Mouse (Mus musculus) layer of hippocampus, postnatal 36 days (tissue): ENCODE measurements around the gene Uhrf1. TPM values are rescaled to one million over a fixed set of nuclear protein-coding genes. Genes with fewer than 3 reads are reported as not detected.

ENCODE experiments used
- DNase-seq, 2 experiments: peaks; one replicate each; pipeline ENCODE4 v3.0.0; 2022
- total RNA-seq, 2 experiments: library from RNA; stranded (reverse); gene quantifications; 2 replicates each; pipeline ENCODE4 v1.2.3; 2021

The Uhrf1 gene
- total RNA-seq, 2 experiments from 2014 or later, result 1.2 to 1.3 TPM

DNA sequence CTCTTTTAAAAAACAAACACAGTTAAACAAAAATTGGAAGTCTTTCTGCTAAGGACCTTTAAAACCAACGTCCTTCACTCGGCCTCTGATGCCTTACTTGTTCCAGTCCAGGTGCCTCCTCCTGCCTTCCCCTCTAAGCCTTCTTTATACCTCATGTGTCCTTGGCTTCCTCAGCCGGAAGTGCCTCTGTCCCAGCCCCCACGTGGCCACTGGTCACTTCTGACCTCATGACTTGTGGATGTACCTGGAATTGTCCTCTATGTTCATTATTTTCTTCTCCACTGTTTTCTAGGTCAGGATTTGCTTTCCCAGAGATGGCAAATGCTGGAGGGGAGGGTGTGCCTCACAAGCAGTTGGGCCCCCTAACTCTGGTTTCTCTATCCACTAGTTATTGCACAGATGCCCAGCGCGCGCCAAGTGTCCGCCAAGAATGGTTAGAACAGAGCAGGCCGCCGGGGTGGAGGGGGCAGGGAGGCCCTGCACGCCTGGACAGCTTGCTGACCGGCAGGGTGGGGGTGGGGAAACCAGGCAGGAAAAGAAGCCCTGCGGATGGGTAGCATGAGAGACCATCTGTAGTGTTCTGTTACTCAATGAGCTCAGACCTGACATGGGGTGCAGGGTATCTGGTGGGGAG, 641 bp upstream of the Uhrf1 start:
- no peak for DNase-seq

DNA sequence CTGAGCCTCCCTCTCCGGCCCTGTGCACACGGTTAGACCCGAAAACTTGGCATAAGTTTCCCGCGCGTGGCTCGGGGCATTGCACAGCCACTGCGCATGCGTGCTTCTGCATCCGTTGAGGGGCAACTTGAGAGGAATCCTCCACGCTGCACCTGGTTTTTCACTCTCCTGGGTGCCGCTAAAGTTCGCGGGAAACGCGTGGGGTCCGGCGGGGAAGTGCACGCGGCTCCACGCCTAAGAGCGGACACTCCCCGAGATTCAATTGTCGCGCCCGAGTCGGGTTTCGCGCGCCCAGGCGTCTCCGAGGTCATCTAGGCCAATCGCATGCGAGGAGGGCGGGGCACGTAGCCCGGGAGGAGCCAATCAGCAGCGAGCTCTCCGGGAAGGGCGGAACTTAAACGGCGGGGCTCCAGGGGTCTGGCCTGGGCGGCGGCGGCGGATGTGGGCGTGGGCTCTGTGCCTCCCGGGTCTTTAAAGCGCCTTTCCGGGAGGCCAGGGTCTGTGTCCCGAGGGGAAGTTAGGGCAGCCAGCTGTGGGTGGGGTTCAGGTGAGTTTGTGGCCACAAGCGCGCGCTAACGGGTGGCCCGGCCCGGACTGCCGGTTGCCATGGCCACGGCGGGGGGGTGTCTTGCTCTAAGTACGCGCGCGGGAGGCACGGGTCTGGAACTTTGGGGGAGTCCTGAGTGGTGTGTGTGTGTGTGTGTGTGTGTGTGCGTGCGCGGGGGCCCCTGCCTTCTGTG, 896 bp downstream of the Uhrf1 start:
- DNase-seq, result peak; percentile 88

GRCm38 (mm10) chr17:56304718-56305117, 1.6 kb downstream of the Uhrf1 start:
- no peak for DNase-seq

- no peak for DNase-seq
Measured at GRCm38 (mm10) chr17:56305156-56305555, 2.0 kb downstream of the Uhrf1 start.

GRCm38 (mm10) chr17:56305826-56306225, 2.7 kb downstream of the Uhrf1 start:
- no peak for DNase-seq

DNA sequence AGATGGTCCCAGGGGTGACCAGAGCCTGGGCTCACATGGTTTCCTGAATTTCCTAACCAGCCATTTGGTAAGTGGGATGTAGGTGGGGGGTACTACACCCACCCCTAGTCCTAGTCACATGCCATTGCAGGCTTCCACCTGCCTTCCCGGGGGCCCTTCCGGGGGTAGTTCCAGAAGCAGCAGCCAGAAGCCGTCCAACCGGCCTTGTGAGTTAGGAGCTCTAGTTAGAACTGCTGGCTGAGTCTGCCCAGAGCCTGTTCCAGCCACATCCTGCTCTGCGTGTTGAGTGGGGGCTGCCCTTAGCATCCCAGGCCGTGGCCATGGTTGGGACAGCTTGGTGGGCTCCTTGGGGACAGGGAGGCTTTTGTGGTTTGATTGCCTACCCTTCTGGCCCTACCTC, 5.0 kb downstream of the Uhrf1 start:
- no peak for DNase-seq

DNA sequence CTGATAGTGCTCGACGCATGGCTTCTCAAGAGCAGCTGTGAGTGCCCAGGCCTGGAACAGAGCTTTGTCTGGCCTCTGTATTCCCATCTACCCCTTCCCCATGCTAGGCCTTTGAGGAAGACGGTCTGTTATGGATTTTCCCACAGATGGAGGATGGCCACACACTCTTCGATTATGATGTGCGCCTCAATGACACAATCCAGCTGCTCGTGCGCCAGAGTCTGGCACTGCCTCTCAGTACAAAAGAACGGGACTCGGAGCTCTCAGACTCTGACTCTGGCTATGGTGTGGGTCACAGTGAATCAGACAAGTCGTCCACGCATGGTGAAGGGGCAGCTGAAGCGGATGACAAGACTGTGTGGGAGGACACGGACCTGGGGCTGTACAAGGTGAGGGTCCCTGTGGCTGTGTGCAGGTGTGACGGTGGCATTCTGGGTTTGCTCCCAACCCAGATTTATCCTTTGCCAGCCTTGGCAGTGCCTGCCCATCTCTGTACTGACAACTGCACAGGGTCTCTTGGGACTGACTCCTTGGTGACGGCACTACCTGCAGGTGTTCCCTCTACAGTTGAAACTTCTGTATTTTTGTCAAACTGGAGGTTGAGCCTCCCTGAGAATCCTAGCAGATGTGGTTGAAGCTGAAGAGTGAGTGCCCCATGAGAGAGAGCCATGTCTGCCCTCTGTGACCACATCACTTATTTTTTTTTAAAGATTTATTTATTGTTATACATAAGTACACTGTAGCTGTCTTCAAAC, 6.2 kb downstream of the Uhrf1 start:
- DNase-seq, result no peak

- DNase-seq, result no peak
Measured at GRCm38 (mm10) chr17:56324419-56324818, 21.3 kb downstream of the Uhrf1 start.

GRCm38 (mm10) chr17:56325450-56326152, 22.5 kb downstream of the Uhrf1 start, which contains the start of gene Kdm4b:
Kdm4b (plus strand) TSS chr17:56326062.
- DNase-seq, result peak; percentile 99 to 100

GRCm38 (mm10) chr17:56326153-56327147, 23.3 kb downstream of the Uhrf1 start:
- no peak for DNase-seq

- no peak for DNase-seq
Measured at GRCm38 (mm10) chr17:56329267-56329666, 26.1 kb downstream of the Uhrf1 start.

DNA sequence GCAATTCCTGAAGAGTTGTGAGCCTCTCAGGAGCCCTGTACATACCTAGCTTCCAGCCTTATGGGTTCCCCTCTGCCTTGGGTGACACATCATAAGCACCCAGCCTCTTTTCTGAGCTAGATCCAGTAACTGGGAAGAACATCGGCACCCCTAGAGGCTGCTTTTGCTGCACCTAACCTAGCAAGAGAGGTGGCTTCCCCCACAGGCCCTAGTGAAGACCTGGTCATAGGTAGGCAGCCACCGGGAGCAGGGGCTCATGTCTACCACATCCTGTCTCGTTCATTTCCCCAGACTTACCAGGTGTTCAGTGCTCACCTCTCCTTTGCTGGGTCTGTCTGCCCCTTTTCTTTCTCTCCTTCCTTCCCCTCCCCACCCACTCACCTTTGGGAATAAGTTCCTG, 27.2 kb downstream of the Uhrf1 start:
- DNase-seq, result no peak

DNA sequence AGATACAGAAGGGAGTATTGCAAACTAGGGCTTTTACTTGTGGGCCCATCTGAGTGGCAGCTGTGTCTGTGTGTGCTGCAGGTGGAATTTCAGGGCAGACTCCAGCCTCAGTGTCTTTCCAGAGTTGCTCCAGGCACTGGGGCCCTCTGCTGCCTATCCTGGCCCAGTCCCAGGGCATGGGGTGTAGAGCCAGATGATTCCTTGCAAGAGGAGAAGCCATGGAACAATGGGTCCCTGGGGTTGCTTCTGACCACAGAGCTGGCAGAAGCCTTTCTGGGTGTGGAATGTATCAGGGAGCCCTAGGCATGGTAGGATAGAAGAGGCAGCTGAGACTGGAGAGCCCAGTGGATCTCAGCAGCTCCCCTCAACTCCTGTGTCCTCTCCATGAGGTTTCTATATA, 28.1 kb downstream of the Uhrf1 start:
- DNase-seq, result no peak

DNA sequence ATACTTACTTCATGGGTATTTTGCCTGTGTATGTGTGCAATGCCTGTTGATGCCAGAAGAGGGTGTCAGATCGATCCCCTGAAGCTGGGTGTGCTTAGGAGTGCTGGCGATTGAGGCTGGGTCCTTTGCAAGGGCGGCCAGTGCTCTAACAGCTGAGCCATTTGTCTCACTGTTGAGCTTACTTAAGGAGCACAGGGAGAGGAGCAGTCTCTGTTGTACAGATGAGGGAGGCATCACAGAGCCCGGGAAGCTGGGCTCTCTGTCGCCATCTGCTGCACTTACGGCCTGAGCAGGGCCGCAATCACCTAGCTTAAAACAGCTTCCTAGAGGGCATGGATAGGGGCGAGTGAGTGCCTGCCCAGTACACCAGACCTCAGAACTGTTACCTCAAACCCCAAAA, 29.9 kb downstream of the Uhrf1 start:
- no peak for DNase-seq

DNA sequence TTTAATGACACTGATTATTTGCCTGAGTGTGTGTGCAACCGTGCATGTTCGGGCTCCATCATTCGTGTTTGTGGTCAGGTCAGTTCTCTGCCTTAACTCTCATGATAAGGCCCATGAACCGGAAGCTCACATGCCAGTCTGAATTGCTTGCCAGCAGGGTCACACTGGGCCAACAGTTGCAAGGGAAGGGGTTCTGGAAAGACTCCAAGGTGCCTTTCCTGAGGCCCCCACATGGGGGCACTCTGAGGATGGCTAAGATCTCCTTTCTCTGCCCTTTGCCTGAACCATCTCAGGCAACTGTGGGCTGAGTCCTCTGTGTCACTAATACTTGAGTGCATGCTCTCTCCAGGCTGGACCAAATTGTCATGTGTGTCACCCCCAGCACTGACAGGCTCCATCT, 34.1 kb downstream of the Uhrf1 start:
- peak; percentile 51 to 52 for DNase-seq

DNA sequence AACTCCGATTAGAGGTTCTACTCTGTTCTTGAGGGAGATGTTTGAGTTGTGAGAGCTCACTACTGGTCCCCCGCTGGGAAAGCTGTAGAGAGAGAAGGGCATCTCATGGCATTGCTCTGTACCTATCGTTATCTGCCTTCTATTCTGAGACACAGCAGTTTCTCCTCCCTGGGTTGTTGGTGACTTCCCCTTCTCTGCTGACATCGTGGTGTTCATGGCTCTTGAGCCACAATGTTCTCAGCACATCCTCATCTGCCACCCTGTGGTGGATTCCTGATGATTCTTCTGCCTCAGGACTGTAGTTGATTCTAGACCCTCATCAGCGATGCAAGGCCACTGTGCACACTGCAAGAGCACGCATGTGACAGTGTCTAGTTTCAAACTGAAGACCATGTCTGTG, 34.7 kb downstream of the Uhrf1 start:
- DNase-seq, result no peak

DNA sequence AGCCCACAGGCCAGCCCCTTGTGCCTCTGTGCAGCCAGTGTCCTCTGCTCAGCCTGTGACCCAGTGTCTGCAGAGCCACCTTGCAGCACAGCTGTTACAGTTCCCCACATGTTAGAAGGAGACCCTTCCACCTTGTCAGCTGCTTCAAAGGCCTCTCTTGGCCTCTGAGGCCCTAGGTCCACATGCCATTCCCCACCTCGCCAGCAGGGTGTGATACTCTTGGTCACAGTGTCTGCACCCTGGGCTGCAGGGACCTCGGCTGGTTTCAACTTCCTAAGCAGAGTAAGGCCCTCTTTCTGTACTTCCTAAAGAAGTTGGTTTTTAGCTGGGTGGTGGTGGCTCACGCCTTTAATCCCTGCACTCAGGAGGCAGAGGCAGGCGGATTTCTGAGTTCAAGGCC, 35.8 kb downstream of the Uhrf1 start:
- DNase-seq, result no peak

DNA sequence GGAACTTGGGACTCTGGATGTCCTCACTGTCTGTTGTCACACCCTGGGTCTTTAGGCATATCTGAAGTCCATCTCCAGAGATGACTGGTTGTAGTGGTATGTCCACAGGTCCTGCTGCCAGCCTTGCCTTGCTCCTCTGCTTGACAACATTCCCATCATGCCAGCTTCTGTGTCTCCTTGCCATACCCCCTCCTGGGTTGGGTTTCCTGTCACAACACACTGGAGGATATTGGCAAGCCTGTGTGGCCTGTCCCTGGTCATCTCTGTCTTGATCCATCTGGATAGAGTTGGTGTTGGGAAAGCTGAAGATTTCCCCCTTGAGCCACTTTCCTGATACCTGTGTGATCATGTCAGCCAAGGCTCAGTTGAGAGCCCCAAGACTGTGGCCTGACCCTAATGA, 37.6 kb downstream of the Uhrf1 start:
- DNase-seq, result no peak

GRCm38 (mm10) chr17:56343466-56343865, 40.3 kb downstream of the Uhrf1 start:
- DNase-seq, result no peak

DNA sequence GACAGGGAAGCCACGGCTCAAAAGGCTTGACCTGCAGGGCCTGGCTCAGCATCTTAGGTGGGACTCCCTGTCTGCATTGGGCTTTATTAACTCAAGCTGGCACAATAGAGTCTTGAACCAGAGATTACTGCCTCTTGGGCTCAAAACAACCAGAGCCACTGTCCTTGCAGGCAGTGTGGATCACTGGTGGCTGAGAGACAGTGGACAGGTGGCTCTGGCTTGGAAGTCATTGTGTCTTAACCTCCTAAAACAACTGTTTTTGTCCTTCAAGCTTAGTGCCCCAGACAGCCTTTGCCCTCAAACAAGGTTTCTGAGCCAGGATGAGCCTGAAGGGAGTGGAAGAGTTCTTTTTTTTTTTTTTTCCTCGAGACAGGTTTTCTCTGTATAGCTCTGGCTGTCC, 42.2 kb downstream of the Uhrf1 start:
- no peak for DNase-seq

DNA sequence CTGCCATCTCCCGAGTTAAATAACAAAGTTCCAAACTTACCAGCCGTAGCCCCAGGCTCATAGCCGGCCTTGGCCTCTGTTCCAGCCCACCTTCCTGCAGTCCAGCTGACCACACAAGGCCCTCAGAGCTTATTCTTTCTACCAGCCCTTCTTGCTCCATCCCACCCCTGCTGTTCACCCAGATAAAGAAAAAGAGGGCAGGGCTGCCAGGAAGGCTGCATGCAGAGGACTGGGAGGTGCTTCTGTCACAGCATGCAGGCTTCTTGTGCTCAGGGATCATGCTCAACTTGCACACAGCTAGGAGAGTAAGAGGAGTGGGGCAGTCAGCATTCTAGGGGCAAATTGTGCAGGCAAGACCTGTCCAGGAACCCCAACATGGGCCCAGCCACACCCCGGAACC, 45.0 kb downstream of the Uhrf1 start:
- DNase-seq, result no peak

GRCm38 (mm10) chr17:56348586-56348985, 45.5 kb downstream of the Uhrf1 start:
- no peak for DNase-seq
